ENCODE assay signal across 9 mouse cellular contexts in the genomic region with DNA sequence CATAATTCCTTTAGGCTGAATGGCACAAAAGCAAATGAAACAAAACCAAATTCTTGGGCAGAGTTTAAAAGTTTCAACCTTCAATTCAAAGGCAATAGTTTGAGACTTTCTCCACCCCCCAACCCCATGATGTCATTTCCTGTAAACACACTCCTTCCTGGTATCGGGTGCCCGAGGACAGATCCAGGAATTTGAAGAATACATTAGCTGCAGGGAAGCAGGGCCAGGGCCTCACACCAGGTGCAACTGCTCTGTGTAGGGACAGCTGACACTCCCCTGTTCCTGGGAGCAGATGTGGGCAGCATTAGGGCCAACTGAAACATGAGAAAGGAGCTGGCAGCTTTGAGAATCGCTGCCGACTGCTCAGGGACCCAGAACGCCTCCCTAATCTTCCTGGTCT.
DNase-seq lines count a peak whose midpoint lies in the region; ATAC-seq lines count a peak whose summit lies in the region.
"Had no signal": no experiment of that assay in that cellular context is flagged by ENCODE, and none has a peak within 500 bp of the region (broad histone marks: within the 10 kb centered on the region; RNA-seq: fewer than 3 reads in every experiment).

No protein-coding gene starts in this region.

- peaks cover 18% of the 10 kb centered on the region for H3K4me1 ChIP-seq in limb, embryonic 12.5 days (replicated peaks)
- no peaks in the 10 kb centered on the region for H3K4me1 ChIP-seq in midbrain, embryonic 15.5 days

- peaks cover 26% of the 10 kb centered on the region; the same call in 1 of the 2 replicates for H3K36me3 ChIP-seq in limb, embryonic 12.5 days
- H3K36me3 ChIP-seq in midbrain, embryonic 15.5 days (replicated peaks) = no peaks in the 10 kb centered on the region

- intact Hi-C loops in gastrocnemius, postnatal 14 days (cut with DNase I; ENCODE audit: low total_unique reads) = no loop called here

- H3K9ac ChIP-seq in limb, embryonic 12.5 days (replicated peaks) = no peak overlapping the region
- no peak overlapping the region for H3K9ac ChIP-seq in midbrain, embryonic 15.5 days

- DNase-seq in gastrocnemius, postnatal 25 days = peak; percentile 21
- DNase-seq in gastrocnemius, postnatal 14 days = no peak
- peak; percentile 43 for DNase-seq in thymus, postnatal 14 days
- DNase-seq in thymus, adult 18-20 months = no peak
- peak; percentile 60 for DNase-seq in yolk sac, embryonic 10.5 days (ENCODE audit: low spot score)
- DNase-seq in ovary, postnatal 14 days (ENCODE audit: low spot score) = no peak
- DNase-seq: B cell, adult 2 months had no signal

- peak overlapping the region; percentile 77 for H3K27ac ChIP-seq in limb, embryonic 12.5 days
- H3K27ac ChIP-seq in midbrain, embryonic 15.5 days = no peak overlapping the region

- ATAC-seq in limb, embryonic 12.5 days (ENCODE audit: insufficient number of reproducible peaks, insufficient read depth, low FRiP score, low TSS enrichment, low read depth) = 0 out of 2 replicates have a peak, but pooled peaks have one; percentile 67
- no peak for ATAC-seq in midbrain, embryonic 15.5 days (replicated peaks)

- no peaks in the 10 kb centered on the region for H3K27me3 ChIP-seq in limb, embryonic 12.5 days
- H3K27me3 ChIP-seq in midbrain, embryonic 15.5 days (replicated peaks) = no peaks in the 10 kb centered on the region

- H3K4me2 ChIP-seq in limb, embryonic 12.5 days = peak overlapping the region; percentile 6; the same call in 1 of the 2 replicates
- no peak overlapping the region for H3K4me2 ChIP-seq in midbrain, embryonic 15.5 days

- no peak overlapping the region for H3K4me3 ChIP-seq in limb, embryonic 12.5 days (replicated peaks)
- H3K4me3 ChIP-seq in midbrain, embryonic 15.5 days = no peak overlapping the region

- WGBS in limb, embryonic 12.5 days = 17% methylated on average over 5 of the region's 5 CpGs
- 60% methylated on average over 5 of the region's 5 CpGs for WGBS in midbrain, embryonic 15.5 days

- H3K9me3 ChIP-seq in limb, embryonic 12.5 days = no peaks in the 10 kb centered on the region
- no peaks in the 10 kb centered on the region for H3K9me3 ChIP-seq in midbrain, embryonic 15.5 days

Comparison
In these comparisons a context has a peak if more than half of its experiments do, and no peak if none do; other contexts are left out.
1. DNase-seq: peak in gastrocnemius, postnatal 25 days (single experiment), thymus, postnatal 14 days (single experiment) and yolk sac, embryonic 10.5 days (single experiment); none in gastrocnemius, postnatal 14 days (single experiment), thymus, adult 18-20 months (0 of 2) and ovary, postnatal 14 days (single experiment).